Mouse (Mus musculus) liver, postnatal 0 days (tissue): ENCODE results near the gene Fbxl8. TPM values are rescaled to one million over a fixed set of nuclear protein-coding genes. Genes with fewer than 3 reads are reported as not detected.
A peak's percentile ranks its signal among the peaks of the same experiment; 100 is the strongest.

ENCODE experiments used
- ATAC-seq: fragments of 200-750 bp; cut with Nextera tagmentation; 2 replicates; pipeline ENCODE4 v1.8.0; 2017; ENCODE audit warnings: mild to moderate bottlenecking, moderate library complexity
- DNase-seq: peaks from one replicate; pipeline ENCODE4 v3.0.0-alpha.2; 2016
- H3K27ac ChIP-seq: fragments of 300-500 bp; sonication (generic); 2 replicates; pipeline ENCODE4 v1.5.1; 2014; ENCODE audit warnings: antibody characterized with exemption, moderate library complexity, mild to moderate bottlenecking, low read depth
- H3K27me3 ChIP-seq: fragments of 300-500 bp; sonication (generic); 2 replicates; pipeline ENCODE4 v1.6.1; 2014; ENCODE audit warnings: low read length, control low read depth, mixed read lengths; ENCODE audit not compliant: insufficient read depth
- H3K36me3 ChIP-seq: fragments of 300-500 bp; sonication (generic); replicated peaks from 2 replicates; pipeline ENCODE4 v1.6.1; 2014; ENCODE audit warnings: mild to moderate bottlenecking, control low read depth, low read length, moderate library complexity, mixed read lengths; ENCODE audit not compliant: insufficient read depth
- H3K4me1 ChIP-seq: fragments of 300-500 bp; sonication (generic); 2 replicates; pipeline ENCODE4 v1.6.1; 2014; ENCODE audit warnings: antibody characterized with exemption, mild to moderate bottlenecking, control low read depth; ENCODE audit not compliant: insufficient read depth
- H3K4me2 ChIP-seq: fragments of 300-500 bp; sonication (generic); 2 replicates; pipeline ENCODE4 v1.6.1; 2014; ENCODE audit warnings: low read depth, mild to moderate bottlenecking, low read length, moderate library complexity, mixed read lengths
- H3K4me3 ChIP-seq: fragments of 300-500 bp; sonication (generic); 2 replicates; pipeline ENCODE4 v1.5.1; 2014; ENCODE audit warnings: low read depth, low read length
- H3K9ac ChIP-seq: fragments of 300-500 bp; sonication (generic); replicated peaks from 2 replicates; pipeline ENCODE4 v1.6.1; 2014; ENCODE audit warnings: mild to moderate bottlenecking, moderate library complexity
- H3K9me3 ChIP-seq: fragments of 300-500 bp; sonication (generic); 2 replicates; pipeline ENCODE4 v1.6.1; 2016; ENCODE audit warnings: mild to moderate bottlenecking, control low read depth, low read length, mixed read lengths
- CTCF ChIP-seq: sonication (generic); IDR thresholded peaks from 2 replicates; pipeline ENCODE4 v1.5.1; 2016; ENCODE audit warnings: antibody characterized with exemption, low read depth
- EP300 ChIP-seq: IDR thresholded peaks from 2 replicates; pipeline ENCODE4 v1.6.1; 2016; ENCODE audit warnings: antibody characterized with exemption, low read depth, mild to moderate bottlenecking
- whole genome bisulfite sequencing: fragments of 180-500 bp; shearing (Covaris S2); extraction: QIAGEN DNeasy Blood & Tissue Kit; methylation state at CpG from one replicate; pipeline ENCODE4 v1.1.7; 2014; ENCODE audit not compliant: insufficient replicate concordance; 5-methylcytosine and 5-hydroxymethylcytosine counted together
- polyA plus RNA-seq: library from polyadenylated mRNA; unstranded; fragments of >200 nt; fragmentation: Nextera tagmentation; extraction: Ambion mirVana; gene quantifications from 2 replicates; pipeline ENCODE4 v1.2.1, GENCODE M21; 2015

The Fbxl8 gene
- polyA plus RNA-seq, 1 experiment from 2014 or later, result 1.2 TPM

DNA sequence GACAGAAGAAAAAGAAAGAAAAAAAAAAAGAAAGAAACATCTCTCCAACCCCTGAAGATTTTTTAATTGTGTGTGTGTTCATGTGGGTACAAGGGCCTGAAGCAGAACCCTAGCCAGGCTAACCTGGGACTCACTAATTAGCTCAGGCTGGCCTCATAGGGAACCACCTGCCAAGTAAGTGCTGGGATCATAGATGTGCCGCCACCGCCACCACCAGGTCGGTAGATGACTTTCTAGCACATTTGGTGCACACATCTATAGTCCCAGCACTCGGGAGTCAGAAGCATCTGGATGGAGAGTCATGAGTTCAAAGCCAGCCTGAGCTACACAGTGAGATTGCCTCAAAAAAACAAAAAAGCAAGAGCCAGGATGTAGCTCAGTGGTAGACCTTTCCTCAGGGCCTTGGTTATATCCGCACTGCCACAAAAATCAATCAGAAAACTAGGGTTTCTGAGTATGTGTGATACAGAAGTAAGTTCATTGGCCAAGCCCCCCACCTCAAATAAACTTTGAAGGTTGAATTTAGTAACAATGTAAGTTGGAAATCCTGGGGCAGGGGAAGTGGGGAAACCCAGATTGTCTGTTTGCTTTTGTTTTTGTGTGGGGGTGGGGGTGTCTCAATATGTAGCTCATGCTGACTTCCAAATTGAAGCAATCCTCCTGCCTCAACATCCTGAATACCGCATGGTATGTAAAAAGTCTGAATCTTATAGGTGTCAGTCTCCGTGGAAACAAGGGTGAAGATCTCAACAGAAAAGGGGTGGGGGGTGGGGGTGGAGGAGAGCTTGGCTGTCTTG is 6.9 kb upstream of the Fbxl8 start:
- Histone ChIP-seq H3K4me3 (no peak overlapping the region), H3K4me2 (no peak overlapping the region), H3K9me3 (no peaks in the 10 kb centered on the region), H3K4me1 (peaks cover 43% of the 10 kb centered on the region), H3K27ac (no peak overlapping the region), H3K27me3 (peaks cover 14% of the 10 kb centered on the region), H3K36me3 (peaks cover 8% of the 10 kb centered on the region; the same call in 1 of the 2 replicates), H3K9ac (no peak overlapping the region)
- 69% methylated on average over 7 of the region's 7 CpGs for WGBS
- DNase-seq, result no peak
- TF ChIP-seq CTCF (no peak), EP300 (no peak)
- no peak for ATAC-seq

DNA sequence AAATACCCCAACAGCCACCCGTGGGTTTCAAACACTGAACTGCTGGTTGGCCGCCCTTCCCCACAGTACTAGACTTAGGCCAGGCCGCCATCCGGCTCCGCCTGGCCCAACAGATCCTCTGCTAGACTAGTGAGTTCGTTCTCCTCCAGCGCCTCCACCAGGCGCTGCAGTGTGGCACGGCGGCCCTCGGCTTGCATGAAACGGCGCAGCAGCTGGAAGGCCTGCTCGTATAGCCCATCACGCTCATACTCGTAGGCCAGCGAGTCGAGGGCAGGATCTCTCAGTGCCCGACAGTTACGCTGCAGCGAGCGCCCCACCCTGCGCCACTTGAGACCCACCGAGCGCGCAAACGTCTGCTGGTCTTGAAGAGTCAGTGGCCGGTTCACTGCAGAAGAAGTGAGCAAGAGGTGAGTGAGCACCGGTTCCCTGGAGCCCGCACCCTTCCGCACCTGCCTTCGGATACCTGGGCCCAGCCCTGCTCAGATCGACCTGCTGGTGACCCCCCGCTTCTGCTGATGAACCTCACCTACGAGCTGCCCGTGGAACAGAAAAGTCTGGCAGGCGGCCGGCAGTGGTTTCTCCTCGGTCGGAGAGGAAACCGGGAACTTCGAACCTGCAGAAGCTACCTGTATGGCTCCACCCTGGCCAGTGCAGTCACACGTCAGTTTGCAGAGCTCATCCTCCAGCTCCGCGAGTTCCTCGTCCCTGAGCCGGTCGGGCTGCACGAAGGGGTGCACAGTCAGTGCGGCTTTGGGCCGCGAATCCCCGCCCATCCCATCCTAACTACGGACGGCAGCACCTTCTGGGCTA is 5.3 kb upstream of the Fbxl8 start:
- DNase-seq (peak; percentile 49), ATAC-seq (peak; percentile 5; the same call in 1 of the 2 replicates)
- Histone ChIP-seq H3K4me3 (peak overlapping the region; percentile 32), H3K4me1 (peaks cover 45% of the 10 kb centered on the region), H3K9ac (no peak overlapping the region; the same call in 1 of the 2 replicates), H3K4me2 (peak overlapping the region; percentile 78), H3K27ac (no peak overlapping the region), H3K27me3 (peaks cover 14% of the 10 kb centered on the region), H3K36me3 (no peaks in the 10 kb centered on the region), H3K9me3 (no peaks in the 10 kb centered on the region)
- TF ChIP-seq CTCF, result peak; percentile 26
- no peak for TF ChIP-seq EP300
- WGBS, result 14% methylated on average over 55 of the region's 55 CpGs

DNA sequence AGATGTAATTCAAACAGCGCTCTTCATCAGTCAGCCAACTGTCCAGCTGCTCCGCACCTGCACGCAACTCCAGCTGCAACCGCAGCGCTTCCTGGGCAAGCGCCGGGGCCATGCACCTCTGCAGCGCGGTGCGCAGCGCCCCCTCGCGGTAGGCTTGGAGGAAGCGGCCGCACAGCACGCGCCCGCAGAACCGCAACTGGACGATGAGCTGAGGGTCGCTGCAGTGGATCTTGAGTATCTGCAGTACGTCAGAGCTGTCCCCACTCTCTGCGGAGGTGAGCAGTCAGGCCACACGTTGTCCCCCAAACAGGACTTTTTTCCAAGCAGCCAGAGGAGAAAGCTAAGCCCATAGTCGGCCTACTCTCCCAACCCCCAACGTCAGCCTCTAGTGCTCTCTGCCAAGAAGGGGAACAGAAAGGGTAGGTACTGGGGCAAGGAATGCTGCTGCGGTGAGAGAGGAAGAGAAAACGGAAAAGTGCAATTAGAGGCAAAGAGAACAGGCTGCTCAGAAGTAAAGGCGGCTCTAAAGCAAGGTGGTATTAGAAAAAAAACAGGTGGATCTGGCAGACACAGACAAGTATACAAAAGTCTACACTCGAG is 4.6 kb upstream of the Fbxl8 start:
- Histone ChIP-seq H3K4me2 (peak overlapping the region; percentile 78), H3K4me3 (peak overlapping the region; percentile 32), H3K27ac (no peak overlapping the region), H3K36me3 (no peaks in the 10 kb centered on the region), H3K27me3 (peaks cover 14% of the 10 kb centered on the region), H3K9ac (no peak overlapping the region; the same call in 1 of the 2 replicates), H3K9me3 (no peaks in the 10 kb centered on the region), H3K4me1 (peaks cover 43% of the 10 kb centered on the region)
- TF ChIP-seq EP300, result no peak
- peak; percentile 100 for TF ChIP-seq CTCF
- peak; percentile 88 for DNase-seq
- peak; percentile 51 for ATAC-seq
- WGBS, result 2% methylated on average over 30 of the region's 30 CpGs

DNA sequence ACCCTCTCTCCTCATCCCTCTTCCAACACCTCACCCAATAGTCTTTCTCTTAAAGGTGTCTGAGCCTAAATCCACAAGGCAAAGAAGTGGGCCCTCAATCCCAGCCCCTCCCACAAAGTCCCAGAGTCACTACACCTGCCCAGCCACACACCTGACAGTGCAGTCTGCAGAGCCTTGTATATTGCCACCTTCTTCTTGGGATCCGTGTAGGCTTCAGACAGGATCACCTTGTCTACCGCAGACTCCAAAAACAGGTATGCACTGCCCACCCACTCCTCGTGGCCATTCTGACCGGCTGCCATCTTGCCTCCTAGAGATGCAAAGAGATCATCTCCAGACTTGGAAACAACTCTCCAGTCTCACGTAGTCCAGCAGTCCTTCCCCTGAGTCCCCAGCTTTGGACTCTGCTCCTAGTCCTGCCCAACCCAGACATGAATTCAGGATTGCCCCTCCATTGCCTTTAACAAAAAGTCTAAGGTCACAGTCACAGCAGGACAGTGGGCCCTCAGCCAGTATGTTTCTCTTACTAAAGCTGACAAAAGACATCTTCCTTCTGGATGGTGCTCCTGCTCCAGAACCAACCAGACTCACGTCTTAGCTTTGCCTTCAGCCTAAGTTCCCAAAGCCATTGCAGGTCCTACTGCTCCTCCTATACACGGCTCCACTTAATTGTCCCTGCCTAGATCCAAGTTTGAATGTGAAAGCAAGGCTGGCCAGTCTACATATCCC is 3.9 kb upstream of the Fbxl8 start:
- DNase-seq (peak; percentile 13), ATAC-seq (no peak)
- Histone ChIP-seq H3K27me3 (peaks cover 14% of the 10 kb centered on the region), H3K4me1 (peaks cover 44% of the 10 kb centered on the region), H3K36me3 (no peaks in the 10 kb centered on the region), H3K4me2 (peak overlapping the region; percentile 78; the same call in 1 of the 2 replicates), H3K27ac (no peak overlapping the region), H3K9ac (no peak overlapping the region), H3K9me3 (no peaks in the 10 kb centered on the region), H3K4me3 (no peak overlapping the region)
- TF ChIP-seq EP300 (no peak), CTCF (no peak)
- 71% methylated on average over 7 of the region's 7 CpGs for WGBS

DNA sequence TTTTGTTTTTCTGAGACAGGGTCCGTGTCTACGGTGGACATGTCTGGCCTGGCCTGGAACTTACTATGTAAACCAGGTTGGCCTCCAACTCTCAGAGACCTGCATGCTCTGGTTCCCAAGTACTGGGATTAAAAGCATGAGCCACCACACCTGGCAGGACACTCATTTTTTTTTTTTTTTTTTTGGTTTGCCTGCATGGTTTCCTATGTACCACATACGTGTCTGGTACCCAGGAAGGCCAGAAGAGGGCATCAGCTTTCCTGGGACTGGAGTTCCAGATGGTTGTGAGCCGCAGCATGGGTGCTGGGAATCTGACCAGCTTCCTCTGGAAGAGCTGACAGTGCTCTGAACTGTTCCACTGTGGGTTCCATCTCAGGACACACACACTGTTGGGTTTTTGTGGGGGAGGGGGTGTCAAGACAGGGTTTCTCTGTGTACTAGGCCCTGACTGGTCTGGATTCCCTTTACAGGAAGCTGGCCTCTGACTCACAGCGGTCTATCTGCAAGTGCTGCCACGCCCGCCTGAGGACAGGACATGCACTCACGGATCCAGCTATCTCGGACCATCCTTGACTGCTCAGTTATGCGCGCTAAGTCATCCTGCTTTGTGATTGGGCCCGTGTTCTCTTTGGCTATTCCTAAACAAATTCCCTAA is 3.0 kb upstream of the Fbxl8 start:
- 75% methylated on average over 12 of the region's 12 CpGs for WGBS
- H3K27me3 ChIP-seq, result peaks cover 14% of the 10 kb centered on the region

More for the DNA sequence above, 3.0 kb upstream of the Fbxl8 start:
- no peak for ATAC-seq
- H3K9ac ChIP-seq, result no peak overlapping the region
- no peaks in the 10 kb centered on the region for H3K9me3 ChIP-seq
- H3K4me3 ChIP-seq, result no peak overlapping the region
- TF ChIP-seq CTCF (peak; percentile 13; the same call in 1 of the 2 replicates), EP300 (no peak)
- H3K4me1 ChIP-seq, result peaks cover 43% of the 10 kb centered on the region
- no peaks in the 10 kb centered on the region for H3K36me3 ChIP-seq
- no peak overlapping the region for H3K4me2 ChIP-seq
- no peak overlapping the region for H3K27ac ChIP-seq
- DNase-seq, result no peak
